Mouse (Mus musculus) forebrain, embryonic 10.5 days (tissue): ENCODE measurements at regions not wholly inside any gene's neighbourhood (a gene's known extent, or its start where the extent isn't known, plus 50 kb on each side); places are given as distances from the start of the nearest gene placed in this dataset.

ENCODE experiments used
- DNase-seq: peaks from one replicate; pipeline ENCODE4 v3.0.0-alpha.2; 2017; ENCODE audit warnings: low spot score; ENCODE audit errors: extremely low spot score
- H3K27ac ChIP-seq: fragments of 300-500 bp; sonication (generic); 2 replicates; pipeline ENCODE4 v1.5.1; 2016; ENCODE audit warnings: mild to moderate bottlenecking
- H3K27me3 ChIP-seq: fragments of 300-500 bp; sonication (generic); 2 replicates; pipeline ENCODE4 v1.6.1; 2016; ENCODE audit warnings: mild to moderate bottlenecking; ENCODE audit not compliant: poor library complexity, severe bottlenecking
- H3K36me3 ChIP-seq: fragments of 300-500 bp; sonication (generic); replicated peaks from 2 replicates; pipeline ENCODE4 v1.6.1; 2016; ENCODE audit warnings: mild to moderate bottlenecking, moderate library complexity
- H3K4me1 ChIP-seq: fragments of 300-500 bp; sonication (generic); 2 replicates; pipeline ENCODE4 v1.6.1; 2016
- H3K4me3 ChIP-seq: fragments of 300-500 bp; sonication (generic); 2 replicates; pipeline ENCODE4 v1.5.1; 2016; ENCODE audit warnings: mild to moderate bottlenecking, moderate library complexity
- H3K9me3 ChIP-seq: fragments of 300-500 bp; sonication (generic); 2 replicates; pipeline ENCODE4 v1.6.1; 2016; ENCODE audit warnings: mild to moderate bottlenecking, moderate library complexity
- WGBS: fragments of 180-500 bp; shearing (Covaris S2); methylation state at CpG from one replicate; pipeline ENCODE4 v1.1.7; 2016; 5-methylcytosine and 5-hydroxymethylcytosine counted together

DNA sequence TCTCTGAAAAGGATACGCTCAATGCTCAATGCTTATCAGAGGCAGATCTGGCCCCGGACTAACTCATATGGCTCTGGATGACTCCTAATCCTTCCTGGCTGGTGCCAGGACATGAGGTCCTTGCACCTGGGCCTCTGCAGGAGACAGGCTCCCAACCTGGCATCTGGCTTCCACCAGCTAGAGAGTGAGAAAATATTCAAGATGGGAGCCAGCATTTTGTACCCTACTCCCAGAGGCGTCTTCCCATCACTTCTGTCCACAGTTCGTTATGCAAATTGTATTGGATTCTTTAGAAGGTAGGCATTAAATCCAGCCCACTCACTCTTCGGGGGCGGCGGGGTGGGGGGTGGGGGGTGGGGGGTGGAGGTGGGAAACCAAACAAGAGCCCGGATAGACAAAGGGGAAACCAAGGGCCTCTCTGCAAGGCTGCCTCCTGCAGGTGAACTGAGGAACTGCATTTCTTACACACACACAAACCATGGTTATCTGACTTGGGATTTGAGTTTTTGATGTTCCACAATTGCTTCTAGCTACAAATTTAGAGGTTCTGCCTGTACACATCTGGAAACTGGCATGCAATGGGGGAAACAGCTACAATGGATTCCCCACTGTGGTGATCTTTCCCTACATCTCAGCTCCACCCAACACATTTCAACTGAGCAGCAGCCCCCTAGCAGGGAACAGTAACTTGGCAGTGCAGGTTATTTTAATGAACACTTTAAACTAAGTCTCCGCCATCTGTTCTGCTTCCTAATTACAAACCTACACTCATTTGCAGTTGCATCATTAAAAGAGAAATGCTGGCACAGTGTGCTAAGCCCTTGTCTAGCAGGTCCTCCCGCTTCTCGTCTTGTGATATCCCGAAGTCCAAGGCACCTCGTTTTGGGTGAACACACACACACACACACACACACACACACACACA lies 390.2 kb downstream of the Med10 start:
- Histone ChIP-seq H3K4me1 (no peaks in the 10 kb centered on the region), H3K27me3 (no peaks in the 10 kb centered on the region), H3K27ac (no peak overlapping the region), H3K36me3 (no peaks in the 10 kb centered on the region), H3K4me3 (no peak overlapping the region), H3K9me3 (no peaks in the 10 kb centered on the region)
- 89% methylated on average over 13 of the region's 13 CpGs for WGBS
- DNase-seq: no peak

GRCm38 (mm10) chr13:70193270-70193669 lies 391.1 kb downstream of the Med10 start:
- WGBS: 90% methylated on average over 9 of the region's 9 CpGs
- Histone ChIP-seq H3K36me3 (no peaks in the 10 kb centered on the region), H3K4me1 (no peaks in the 10 kb centered on the region), H3K9me3 (no peaks in the 10 kb centered on the region), H3K27me3 (no peaks in the 10 kb centered on the region), H3K27ac (no peak overlapping the region), H3K4me3 (no peak overlapping the region)
- DNase-seq: no peak

- Histone ChIP-seq H3K4me3 (no peak overlapping the region), H3K9me3 (no peaks in the 10 kb centered on the region), H3K36me3 (no peaks in the 10 kb centered on the region), H3K27me3 (no peaks in the 10 kb centered on the region), H3K4me1 (no peaks in the 10 kb centered on the region), H3K27ac (no peak overlapping the region)
- DNase-seq: no peak
- 88% methylated on average over 4 of the region's 4 CpGs for WGBS
Observed at GRCm38 (mm10) chr13:70195854-70196253, 393.7 kb downstream of the Med10 start.

DNA sequence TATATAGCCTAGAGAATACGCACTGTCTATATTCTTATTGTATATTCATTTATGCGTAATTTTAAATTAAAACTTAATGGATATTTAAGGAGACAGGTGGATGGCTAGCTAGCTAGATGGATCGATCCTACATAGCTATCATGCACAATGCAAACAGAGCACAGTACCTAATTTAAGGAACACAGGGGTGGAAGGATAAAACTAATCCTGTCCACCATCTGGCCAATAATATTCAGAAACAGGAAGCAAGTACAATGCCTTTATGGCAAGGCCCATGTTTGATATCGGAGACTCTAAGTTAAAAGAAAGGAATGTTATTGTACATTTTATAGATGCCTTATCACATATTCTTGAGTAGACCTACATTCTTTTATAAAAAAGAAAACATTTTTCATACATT lies 396.4 kb downstream of the Med10 start:
- no peak for DNase-seq
- Histone ChIP-seq H3K9me3 (no peaks in the 10 kb centered on the region), H3K4me3 (no peak overlapping the region), H3K27me3 (no peaks in the 10 kb centered on the region), H3K36me3 (no peaks in the 10 kb centered on the region), H3K4me1 (no peaks in the 10 kb centered on the region), H3K27ac (no peak overlapping the region)
- 95% methylated on average over 4 of the region's 4 CpGs for WGBS

DNA sequence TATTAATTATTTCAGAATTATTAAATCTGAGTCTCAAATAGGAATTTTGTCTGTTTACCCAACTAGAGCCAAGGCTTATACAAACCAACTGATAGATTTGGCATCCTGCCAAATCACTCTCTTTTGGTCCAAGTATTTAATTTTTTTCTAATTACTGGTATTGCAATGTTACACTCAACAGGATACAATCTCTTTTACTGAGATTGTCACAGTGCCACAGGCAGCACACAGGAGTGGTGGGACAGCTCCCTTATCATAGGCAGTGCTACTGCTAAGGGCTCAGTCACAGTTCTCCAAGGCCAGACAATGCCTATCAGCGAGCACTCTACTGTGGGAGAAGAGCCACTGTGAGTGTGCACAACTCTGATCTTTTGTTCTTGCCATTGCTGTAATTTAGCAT lies 396.9 kb downstream of the Med10 start:
- H3K4me3 ChIP-seq: no peak overlapping the region
- no peak for DNase-seq
- 92% methylated on average over 1 of the region's 1 CpGs for WGBS
- no peaks in the 10 kb centered on the region for H3K9me3 ChIP-seq
- H3K27ac ChIP-seq: no peak overlapping the region
- H3K4me1 ChIP-seq: 0 out of 2 replicates have a peak, but pooled peaks cover under 1% of the 10 kb centered on the region
- no peaks in the 10 kb centered on the region for H3K36me3 ChIP-seq
- H3K27me3 ChIP-seq: no peaks in the 10 kb centered on the region

- 37% methylated on average over 7 of the region's 7 CpGs for WGBS
- no peaks in the 10 kb centered on the region for H3K36me3 ChIP-seq
- DNase-seq: no peak
- 0 out of 2 replicates have a peak overlapping the region, but pooled peaks have one; percentile 30 for H3K27ac ChIP-seq
- no peaks in the 10 kb centered on the region for H3K27me3 ChIP-seq
- no peak overlapping the region for H3K4me3 ChIP-seq
- H3K4me1 ChIP-seq: peaks cover 14% of the 10 kb centered on the region
- no peaks in the 10 kb centered on the region for H3K9me3 ChIP-seq
Observed at GRCm38 (mm10) chr13:70205334-70205733, 403.1 kb downstream of the Med10 start.

GRCm38 (mm10) chr13:70210158-70210557 lies 408.0 kb downstream of the Med10 start:
- Histone ChIP-seq H3K36me3 (no peaks in the 10 kb centered on the region), H3K4me3 (no peak overlapping the region), H3K27ac (no peak overlapping the region), H3K4me1 (peaks cover 15% of the 10 kb centered on the region), H3K9me3 (no peaks in the 10 kb centered on the region), H3K27me3 (no peaks in the 10 kb centered on the region)
- no peak for DNase-seq
- 76% methylated on average over 3 of the region's 3 CpGs for WGBS

DNA sequence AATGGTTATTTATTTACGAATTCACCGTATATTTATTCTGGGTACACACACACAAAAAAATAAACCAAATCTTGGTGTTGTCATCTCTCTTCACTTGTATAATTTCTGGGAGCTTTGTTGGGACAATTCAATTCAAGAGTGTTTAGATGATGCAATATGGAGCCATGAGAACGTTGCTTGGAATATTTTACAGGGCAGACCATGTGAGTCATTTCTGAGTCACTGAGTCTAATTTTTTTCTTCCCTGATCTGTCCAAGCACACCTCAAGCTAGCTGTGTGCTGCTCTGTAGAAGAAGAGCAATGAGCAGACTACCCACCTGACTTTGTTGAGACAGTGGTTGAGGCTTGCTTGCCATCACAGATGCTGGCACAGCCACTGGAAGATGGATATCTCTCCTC lies 410.8 kb downstream of the Med10 start:
- WGBS: 95% methylated on average over 3 of the region's 3 CpGs
- Histone ChIP-seq H3K4me1 (peaks cover 18% of the 10 kb centered on the region), H3K36me3 (no peaks in the 10 kb centered on the region), H3K27ac (no peak overlapping the region), H3K4me3 (no peak overlapping the region), H3K27me3 (no peaks in the 10 kb centered on the region), H3K9me3 (no peaks in the 10 kb centered on the region)
- no peak for DNase-seq

DNA sequence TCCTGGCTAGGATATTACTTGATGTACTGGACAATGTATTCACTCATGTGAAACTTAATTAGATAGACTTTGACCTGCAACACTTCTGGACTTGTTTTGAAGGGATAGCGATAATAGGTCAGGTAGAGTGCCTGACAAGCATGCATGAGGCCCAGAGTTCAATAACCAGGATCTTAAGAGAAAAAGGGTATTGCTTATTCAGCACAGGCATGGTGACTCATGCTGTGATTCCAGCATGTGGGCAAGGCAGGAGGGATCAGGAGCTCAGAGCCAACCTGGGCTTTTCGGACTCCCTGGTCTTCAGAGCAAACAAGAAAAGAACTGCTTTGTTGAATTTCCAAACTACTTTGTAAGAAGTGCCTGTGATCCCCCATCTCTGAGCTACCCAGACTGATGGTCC lies 411.4 kb downstream of the Med10 start:
- Histone ChIP-seq H3K4me3 (no peak overlapping the region), H3K36me3 (no peaks in the 10 kb centered on the region), H3K27ac (no peak overlapping the region), H3K9me3 (no peaks in the 10 kb centered on the region), H3K4me1 (peaks cover 18% of the 10 kb centered on the region), H3K27me3 (no peaks in the 10 kb centered on the region)
- DNase-seq: no peak
- 69% methylated on average over 2 of the region's 2 CpGs for WGBS

DNA sequence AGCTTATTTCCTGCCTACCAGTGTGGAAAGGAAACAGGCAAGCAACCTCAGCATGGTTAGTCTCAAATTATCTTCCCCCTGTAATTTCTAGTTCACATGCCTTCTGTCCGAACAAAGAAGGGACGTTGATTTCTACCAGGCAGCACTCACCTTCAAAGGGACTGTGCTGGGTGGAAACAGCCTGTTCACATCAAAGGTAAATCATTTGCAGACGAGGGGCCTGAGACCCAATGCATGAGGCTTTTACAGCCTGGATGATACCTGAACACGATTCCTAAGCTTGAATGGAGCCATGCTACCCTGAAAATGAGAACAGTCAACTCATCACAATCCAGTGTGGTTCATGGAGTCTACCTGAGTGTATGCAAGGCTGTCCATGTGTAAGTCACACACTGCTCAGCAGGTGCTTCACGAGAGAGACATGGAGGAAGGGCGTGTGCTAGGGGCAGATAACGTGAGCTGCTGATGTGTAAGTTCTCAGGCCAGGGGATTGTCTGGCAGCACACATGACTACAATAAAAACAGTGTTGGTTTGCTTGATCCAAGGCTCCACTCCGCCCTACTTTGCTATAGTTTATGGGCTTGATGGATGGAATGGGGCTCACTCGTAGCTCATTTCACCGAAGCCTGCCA lies 411.9 kb downstream of the Med10 start:
- H3K27me3 ChIP-seq: no peaks in the 10 kb centered on the region
- no peaks in the 10 kb centered on the region for H3K9me3 ChIP-seq
- no peaks in the 10 kb centered on the region for H3K36me3 ChIP-seq
- H3K4me1 ChIP-seq: peaks cover 18% of the 10 kb centered on the region
- WGBS: 83% methylated on average over 10 of the region's 10 CpGs
- no peak overlapping the region for H3K27ac ChIP-seq
- DNase-seq: no peak
- no peak overlapping the region for H3K4me3 ChIP-seq

DNA sequence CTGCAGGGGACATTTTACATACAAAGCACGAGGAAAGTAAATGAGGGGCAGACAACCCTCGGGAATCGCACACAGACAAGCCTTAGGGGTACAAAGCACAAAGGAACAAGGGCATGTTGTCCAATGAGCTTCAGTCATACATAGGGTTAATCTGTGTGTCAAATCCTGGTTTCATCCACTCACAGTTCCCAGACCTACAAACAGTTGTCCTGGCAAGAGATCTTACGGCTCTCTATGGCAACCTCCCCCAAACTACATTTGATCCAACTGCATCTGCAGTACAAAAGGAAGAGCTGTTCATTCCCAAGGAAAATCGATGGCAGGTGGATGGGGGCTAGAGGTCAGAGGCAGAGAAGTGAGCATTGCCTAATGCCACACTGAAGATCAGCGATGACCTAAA lies 413.9 kb downstream of the Med10 start:
- no peak for DNase-seq
- no peaks in the 10 kb centered on the region for H3K9me3 ChIP-seq
- WGBS: 79% methylated on average over 6 of the region's 6 CpGs

GRCm38 (mm10) chr13:70217429-70218133 lies 415.4 kb downstream of the Med10 start:
- no peaks in the 10 kb centered on the region for H3K27me3 ChIP-seq
- no peak for DNase-seq
- H3K9me3 ChIP-seq: no peaks in the 10 kb centered on the region
- 0 out of 2 replicates have a peak overlapping the region, but pooled peaks have one; percentile 60 for H3K27ac ChIP-seq
- H3K36me3 ChIP-seq: no peaks in the 10 kb centered on the region
- WGBS: 75% methylated on average over 15 of the region's 15 CpGs
- peaks cover 18% of the 10 kb centered on the region for H3K4me1 ChIP-seq
- H3K4me3 ChIP-seq: no peak overlapping the region

More for the DNA sequence above, 413.9 kb downstream of the Med10 start:
- no peak overlapping the region for H3K27ac ChIP-seq
- H3K27me3 ChIP-seq: no peaks in the 10 kb centered on the region
- no peaks in the 10 kb centered on the region for H3K36me3 ChIP-seq
- H3K4me1 ChIP-seq: peaks cover 18% of the 10 kb centered on the region
- H3K4me3 ChIP-seq: no peak overlapping the region

DNA sequence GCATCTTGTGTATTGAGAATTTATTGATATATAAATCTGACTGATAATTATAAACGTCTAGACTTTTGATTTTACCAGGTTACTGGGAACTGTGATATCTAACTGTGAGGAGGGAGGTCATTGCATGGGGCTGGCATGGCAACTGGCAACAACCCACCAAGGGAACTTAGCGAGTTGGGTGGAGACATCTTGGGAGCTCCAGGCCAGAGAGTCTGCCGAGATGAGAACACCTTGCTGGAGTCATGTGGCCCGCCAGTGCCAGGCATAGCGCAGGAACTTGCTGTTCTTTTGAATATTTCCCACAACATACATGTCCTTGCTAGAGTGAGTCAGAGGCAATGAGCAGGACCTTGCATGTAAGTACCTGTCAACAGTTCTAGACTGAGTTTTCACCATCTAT lies 413.9 kb downstream of the Ice1 start:
- no peak overlapping the region for H3K27ac ChIP-seq
- H3K4me3 ChIP-seq: no peak overlapping the region
- DNase-seq: no peak
- H3K27me3 ChIP-seq: no peaks in the 10 kb centered on the region
- no peaks in the 10 kb centered on the region for H3K9me3 ChIP-seq
- no peaks in the 10 kb centered on the region for H3K36me3 ChIP-seq
- H3K4me1 ChIP-seq: no peaks in the 10 kb centered on the region
- 94% methylated on average over 5 of the region's 5 CpGs for WGBS
